Comparison of ENCODE assay signal across 8 mouse cellular contexts in genomic region chr5:128971298-128971697, GRCm38 (mm10). TPM values are rescaled to one million over a fixed set of nuclear protein-coding genes. Genes with fewer than 3 reads are reported as not detected.
DNase-seq lines count a peak whose midpoint lies in the region; ATAC-seq and TF ChIP-seq lines count a peak whose summit lies in the region.

No protein-coding gene starts in this region.

- no peak for TF ChIP-seq POLR2A in cerebellum, adult 2 months (IDR thresholded peaks at IDR 0.05; ENCODE audit: borderline replicate concordance, insufficient read depth, low read length)
- no peak for TF ChIP-seq POLR2A in spleen, adult 2 months (IDR thresholded peaks at IDR 0.05; ENCODE audit: low read depth, low read length)

- DNase-seq in cerebellum, adult 2 months, result peak; percentile 35 to 62
- DNase-seq in limb, embryonic 10.5 days (ENCODE audit: low spot score), result peak; percentile 81
- peak; percentile 12 to 41 for DNase-seq in spleen, adult 2 months (ENCODE audit: low read depth in 1 of 2, low spot score in 2 of 2)

- WGBS in heart, embryonic 12.5 days, result 15% methylated on average over 14 of the region's 14 CpGs
- WGBS in heart, embryonic 11.5 days (ENCODE audit: insufficient replicate concordance), result 20% methylated on average over 14 of the region's 14 CpGs
- 10% methylated on average over 14 of the region's 14 CpGs for WGBS in cerebellum, adult 2 months
- WGBS in forebrain, embryonic 16.5 days, result 17% methylated on average over 14 of the region's 14 CpGs
- 16% methylated on average over 14 of the region's 14 CpGs for WGBS in intestine, embryonic 15.5 days
- 19% methylated on average over 14 of the region's 14 CpGs for WGBS in limb, embryonic 10.5 days
- WGBS in midbrain, embryonic 12.5 days, result 17% methylated on average over 14 of the region's 14 CpGs
- WGBS in spleen, adult 2 months, result 23% methylated on average over 14 of the region's 14 CpGs

- H3K36me3 ChIP-seq in heart, embryonic 12.5 days, result no peaks in the 10 kb centered on the region
- no peaks in the 10 kb centered on the region for H3K36me3 ChIP-seq in heart, embryonic 11.5 days (ENCODE audit: control insufficient read depth, insufficient read depth, low read length)
- no peaks in the 10 kb centered on the region for H3K36me3 ChIP-seq in forebrain, embryonic 16.5 days (ENCODE audit: control insufficient read depth, insufficient read depth)
- no peaks in the 10 kb centered on the region for H3K36me3 ChIP-seq in intestine, embryonic 15.5 days
- no peaks in the 10 kb centered on the region for H3K36me3 ChIP-seq in limb, embryonic 10.5 days
- H3K36me3 ChIP-seq in midbrain, embryonic 12.5 days, result no peaks in the 10 kb centered on the region
- H3K36me3 ChIP-seq in spleen, adult 2 months (ENCODE audit: control insufficient read depth, insufficient read depth, low read length), result no peaks in the 10 kb centered on the region

- H3K9ac ChIP-seq in heart, embryonic 12.5 days, result no peak overlapping the region
- no peak overlapping the region for H3K9ac ChIP-seq in heart, embryonic 11.5 days (ENCODE audit: low read depth, low read length)
- H3K9ac ChIP-seq in forebrain, embryonic 16.5 days (replicated peaks; ENCODE audit: low read depth, low read length), result no peak overlapping the region
- no peak overlapping the region for H3K9ac ChIP-seq in intestine, embryonic 15.5 days
- H3K9ac ChIP-seq in midbrain, embryonic 12.5 days (replicated peaks), result no peak overlapping the region

- H3K4me1 ChIP-seq in heart, embryonic 12.5 days (replicated peaks), result no peaks in the 10 kb centered on the region
- H3K4me1 ChIP-seq in heart, embryonic 11.5 days (ENCODE audit: control insufficient read depth, insufficient read depth, low read length), result no peaks in the 10 kb centered on the region
- no peaks in the 10 kb centered on the region; the same call in 1 of the 2 replicates for H3K4me1 ChIP-seq in cerebellum, adult 2 months (ENCODE audit: control insufficient read depth, insufficient read depth, low read length)
- H3K4me1 ChIP-seq in forebrain, embryonic 16.5 days (replicated peaks; ENCODE audit: control insufficient read depth, insufficient read depth, low read length), result no peaks in the 10 kb centered on the region
- no peaks in the 10 kb centered on the region for H3K4me1 ChIP-seq in intestine, embryonic 15.5 days (replicated peaks)
- H3K4me1 ChIP-seq in limb, embryonic 10.5 days, result peaks cover 3% of the 10 kb centered on the region; the same call in 1 of the 2 replicates
- 0 out of 2 replicates have a peak, but pooled peaks cover 10% of the 10 kb centered on the region for H3K4me1 ChIP-seq in midbrain, embryonic 12.5 days
- no peaks in the 10 kb centered on the region for H3K4me1 ChIP-seq in spleen, adult 2 months (ENCODE audit: control insufficient read depth, insufficient read depth, insufficient read length)

- peaks cover 8% of the 10 kb centered on the region for H3K9me3 ChIP-seq in heart, embryonic 12.5 days (replicated peaks)
- H3K9me3 ChIP-seq in heart, embryonic 11.5 days (replicated peaks; ENCODE audit: control insufficient read depth, low read length), result no peaks in the 10 kb centered on the region
- no peaks in the 10 kb centered on the region for H3K9me3 ChIP-seq in forebrain, embryonic 16.5 days (ENCODE audit: control insufficient read depth, low read length)
- no peaks in the 10 kb centered on the region for H3K9me3 ChIP-seq in intestine, embryonic 15.5 days
- H3K9me3 ChIP-seq in limb, embryonic 10.5 days (replicated peaks), result no peaks in the 10 kb centered on the region
- H3K9me3 ChIP-seq in midbrain, embryonic 12.5 days, result no peaks in the 10 kb centered on the region

- no peak overlapping the region for H3K27ac ChIP-seq in heart, embryonic 12.5 days (ENCODE audit: poor library complexity, severe bottlenecking)
- no peak overlapping the region for H3K27ac ChIP-seq in heart, embryonic 11.5 days (ENCODE audit: low read depth, low read length)
- H3K27ac ChIP-seq in cerebellum, adult 2 months (ENCODE audit: insufficient read depth, low read length), result no peak overlapping the region
- no peak overlapping the region for H3K27ac ChIP-seq in forebrain, embryonic 16.5 days (ENCODE audit: low read length)
- H3K27ac ChIP-seq in intestine, embryonic 15.5 days, result no peak overlapping the region
- no peak overlapping the region for H3K27ac ChIP-seq in limb, embryonic 10.5 days
- no peak overlapping the region for H3K27ac ChIP-seq in midbrain, embryonic 12.5 days (replicated peaks)
- H3K27ac ChIP-seq in spleen, adult 2 months (ENCODE audit: insufficient read depth, low read length), result no peak overlapping the region

- peaks cover 7% of the 10 kb centered on the region; the same call in 1 of the 2 replicates for H3K27me3 ChIP-seq in heart, embryonic 12.5 days (replicated peaks)
- H3K27me3 ChIP-seq in heart, embryonic 11.5 days (ENCODE audit: control insufficient read depth, insufficient read depth, low read length), result no peaks in the 10 kb centered on the region
- H3K27me3 ChIP-seq in cerebellum, adult 2 months (ENCODE audit: control insufficient read depth, insufficient read depth, low read length), result no peaks in the 10 kb centered on the region; the same call in 1 of the 2 replicates
- no peaks in the 10 kb centered on the region for H3K27me3 ChIP-seq in forebrain, embryonic 16.5 days (replicated peaks; ENCODE audit: control insufficient read depth, insufficient read depth, low read length)
- H3K27me3 ChIP-seq in intestine, embryonic 15.5 days (replicated peaks), result no peaks in the 10 kb centered on the region
- no peaks in the 10 kb centered on the region for H3K27me3 ChIP-seq in limb, embryonic 10.5 days (ENCODE audit: low read depth, poor library complexity, severe bottlenecking)
- peaks cover 2% of the 10 kb centered on the region; the same call in 1 of the 2 replicates for H3K27me3 ChIP-seq in midbrain, embryonic 12.5 days
- H3K27me3 ChIP-seq in spleen, adult 2 months (ENCODE audit: control insufficient read depth, insufficient read depth, low read length), result no peaks in the 10 kb centered on the region

- peak overlapping the region; percentile 44 for H3K4me2 ChIP-seq in heart, embryonic 12.5 days
- no peak overlapping the region for H3K4me2 ChIP-seq in heart, embryonic 11.5 days
- H3K4me2 ChIP-seq in forebrain, embryonic 16.5 days (ENCODE audit: low read length), result peak overlapping the region; percentile 30
- H3K4me2 ChIP-seq in intestine, embryonic 15.5 days (replicated peaks), result peak overlapping the region; percentile 40
- peak overlapping the region; percentile 38 for H3K4me2 ChIP-seq in midbrain, embryonic 12.5 days (replicated peaks)

- ATAC-seq in heart, embryonic 12.5 days (ENCODE audit: insufficient number of reproducible peaks, low FRiP score), result no peak
- no peak for ATAC-seq in heart, embryonic 11.5 days (replicated peaks; ENCODE audit: insufficient number of reproducible peaks, low FRiP score, low TSS enrichment)
- ATAC-seq in forebrain, embryonic 16.5 days, result no peak
- peak; percentile 78 for ATAC-seq in intestine, embryonic 15.5 days
- ATAC-seq in midbrain, embryonic 12.5 days (ENCODE audit: low FRiP score, low read depth), result peak; percentile 52; the same call in 1 of the 2 replicates

- no peak overlapping the region for H3K4me3 ChIP-seq in heart, embryonic 12.5 days
- H3K4me3 ChIP-seq in heart, embryonic 11.5 days (ENCODE audit: low read depth, low read length), result no peak overlapping the region
- H3K4me3 ChIP-seq in cerebellum, adult 2 months (replicated peaks; ENCODE audit: insufficient read depth, low read depth, low read length), result no peak overlapping the region
- no peak overlapping the region for H3K4me3 ChIP-seq in forebrain, embryonic 16.5 days (replicated peaks; ENCODE audit: low read length)
- H3K4me3 ChIP-seq in intestine, embryonic 15.5 days (replicated peaks), result no peak overlapping the region
- no peak overlapping the region for H3K4me3 ChIP-seq in limb, embryonic 10.5 days
- H3K4me3 ChIP-seq in midbrain, embryonic 12.5 days, result no peak overlapping the region
- no peak overlapping the region for H3K4me3 ChIP-seq in spleen, adult 2 months (ENCODE audit: extremely low read depth, insufficient read depth, insufficient read length)

- TF ChIP-seq CTCF in cerebellum, adult 2 months (IDR thresholded peaks at IDR 0.05; ENCODE audit: borderline replicate concordance, insufficient read depth, low read depth, low read length), result peak; percentile 59; the same call in 1 of the 2 replicates
- TF ChIP-seq CTCF in spleen, adult 2 months (IDR thresholded peaks at IDR 0.05; ENCODE audit: extremely low read depth, insufficient read depth, insufficient read length, insufficient replicate concordance), result peak; percentile 47; the same call in 1 of the 2 replicates

RNA-seq across cellular contexts. Expression of gene Rimbp2, which starts 18.0 kb away (rescaled TPM):
- 0.10 and 0.13 TPM in 2 replicates for polyA plus RNA-seq in heart, embryonic 12.5 days (2016; fragmentation: Nextera tagmentation; extraction: Ambion mirVana)
- polyA plus RNA-seq in heart, embryonic 11.5 days (2014; fragmentation: Nextera tagmentation; extraction: Ambion mirVana), result 0.03 and 0.39 TPM in 2 replicates
- 12.5 and 16.1 TPM in 2 replicates for polyA plus RNA-seq in cerebellum, adult 2 months (2012; rRNA removed)
- 3.0 and 4.1 TPM in 2 replicates for polyA plus RNA-seq in forebrain, embryonic 16.5 days (2015; fragmentation: Nextera tagmentation; extraction: Ambion mirVana)
- polyA plus RNA-seq in intestine, embryonic 15.5 days (2015; fragmentation: Nextera tagmentation; extraction: Ambion mirVana), result 0.98 and 1.5 TPM in 2 replicates
- polyA plus RNA-seq in limb, embryonic 10.5 days (2016; fragmentation: Nextera tagmentation; extraction: Ambion mirVana), result 0.05 and 0.08 TPM in 2 replicates
- polyA plus RNA-seq in midbrain, embryonic 12.5 days (2016; fragmentation: Nextera tagmentation; extraction: Ambion mirVana), result 1.9 and 2.5 TPM in 2 replicates
- polyA plus RNA-seq in spleen, adult 2 months (2012; rRNA removed), result not detected in 2 replicates

RNA-seq across cellular contexts. Expression of gene Stx2, which starts 37.1 kb away (rescaled TPM):
- 19.3 and 21.3 TPM in 2 replicates for polyA plus RNA-seq in heart, embryonic 12.5 days (2016; fragmentation: Nextera tagmentation; extraction: Ambion mirVana)
- polyA plus RNA-seq in heart, embryonic 11.5 days (2014; fragmentation: Nextera tagmentation; extraction: Ambion mirVana), result 23.1 and 24.2 TPM in 2 replicates
- polyA plus RNA-seq in cerebellum, adult 2 months (2012; rRNA removed), result 21.4 and 21.8 TPM in 2 replicates
- 15.3 and 18.0 TPM in 2 replicates for polyA plus RNA-seq in forebrain, embryonic 16.5 days (2015; fragmentation: Nextera tagmentation; extraction: Ambion mirVana)
- polyA plus RNA-seq in intestine, embryonic 15.5 days (2015; fragmentation: Nextera tagmentation; extraction: Ambion mirVana), result 21.1 and 24.1 TPM in 2 replicates
- polyA plus RNA-seq in limb, embryonic 10.5 days (2016; fragmentation: Nextera tagmentation; extraction: Ambion mirVana), result 17.5 and 26.2 TPM in 2 replicates
- polyA plus RNA-seq in midbrain, embryonic 12.5 days (2016; fragmentation: Nextera tagmentation; extraction: Ambion mirVana), result 25.5 and 26.0 TPM in 2 replicates
- 27.3 and 27.7 TPM in 2 replicates for polyA plus RNA-seq in spleen, adult 2 months (2012; rRNA removed)

RNA-seq across cellular contexts. Expression of gene Ran, which starts 48.6 kb away (rescaled TPM):
- 426 and 432 TPM in 2 replicates for polyA plus RNA-seq in heart, embryonic 12.5 days (2016; fragmentation: Nextera tagmentation; extraction: Ambion mirVana)
- polyA plus RNA-seq in heart, embryonic 11.5 days (2014; fragmentation: Nextera tagmentation; extraction: Ambion mirVana), result 499 and 500 TPM in 2 replicates
- polyA plus RNA-seq in cerebellum, adult 2 months (2012; rRNA removed), result 152 and 160 TPM in 2 replicates
- polyA plus RNA-seq in forebrain, embryonic 16.5 days (2015; fragmentation: Nextera tagmentation; extraction: Ambion mirVana), result 436 and 440 TPM in 2 replicates
- polyA plus RNA-seq in intestine, embryonic 15.5 days (2015; fragmentation: Nextera tagmentation; extraction: Ambion mirVana), result 527 and 602 TPM in 2 replicates
- polyA plus RNA-seq in limb, embryonic 10.5 days (2016; fragmentation: Nextera tagmentation; extraction: Ambion mirVana), result 933 and 1,138 TPM in 2 replicates
- 711 and 712 TPM in 2 replicates for polyA plus RNA-seq in midbrain, embryonic 12.5 days (2016; fragmentation: Nextera tagmentation; extraction: Ambion mirVana)
- polyA plus RNA-seq in spleen, adult 2 months (2012; rRNA removed), result 49.7 and 64.5 TPM in 2 replicates

Comparison
In these comparisons a context has a peak if more than half of its experiments do, and no peak if none do; other contexts are left out.
1. ATAC-seq: peak in intestine, embryonic 15.5 days (single experiment) and midbrain, embryonic 12.5 days (single experiment); none in heart, embryonic 12.5 days (single experiment), heart, embryonic 11.5 days (single experiment) and forebrain, embryonic 16.5 days (single experiment).
2. DNase-seq: peak in every context shown above with its lines; median percentile 81 in limb, embryonic 10.5 days; 48 in cerebellum, adult 2 months; 26 in spleen, adult 2 months.